Mouse (Mus musculus) kidney, adult 18-20 months (tissue): Measurements from ENCODE around the gene Cblb.
A peak's percentile ranks its signal among the peaks of the same experiment; 100 is the strongest.

Source experiments
- DNase-seq: peaks from one replicate; pipeline ENCODE4 v3.0.0; 2021

Cblb gene

GRCm38 (mm10) chr16:52040937-52041336, 9.9 kb downstream of the Cblb start:
- no peak for DNase-seq

DNA sequence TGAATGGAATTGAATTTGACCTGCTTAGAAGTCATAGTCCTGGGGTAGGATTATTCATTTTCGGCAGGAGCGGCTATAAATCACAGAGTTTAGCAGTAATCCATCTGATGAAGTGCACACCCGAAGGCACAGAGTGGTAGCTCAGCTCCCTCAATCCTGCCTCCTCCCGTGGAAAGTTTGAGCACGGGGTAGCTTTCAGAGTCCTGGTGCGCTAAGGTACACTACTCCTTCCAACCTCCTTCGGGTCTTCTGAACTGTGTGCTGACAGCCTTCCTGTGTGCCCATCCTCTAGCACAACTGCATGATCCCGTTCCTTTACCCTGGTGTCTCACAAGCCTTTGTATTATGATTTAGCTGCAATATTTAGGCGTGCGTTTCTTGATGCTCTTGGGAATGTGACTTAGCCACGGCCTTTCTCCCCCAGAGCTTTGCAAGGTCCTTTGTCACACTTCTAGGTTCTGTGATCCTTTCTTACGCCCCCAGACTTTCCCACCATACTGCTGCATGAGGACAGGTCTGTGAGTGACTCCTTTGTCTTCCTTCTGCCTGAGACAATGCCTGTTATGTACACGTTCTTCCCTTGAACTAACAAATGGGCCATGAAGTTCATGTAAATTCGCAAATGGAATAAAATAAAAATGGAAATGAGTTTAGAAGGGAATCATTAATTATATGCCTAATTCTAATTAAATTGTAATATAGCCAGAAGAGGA, 11.8 kb downstream of the Cblb start:
- DNase-seq = no peak

DNA sequence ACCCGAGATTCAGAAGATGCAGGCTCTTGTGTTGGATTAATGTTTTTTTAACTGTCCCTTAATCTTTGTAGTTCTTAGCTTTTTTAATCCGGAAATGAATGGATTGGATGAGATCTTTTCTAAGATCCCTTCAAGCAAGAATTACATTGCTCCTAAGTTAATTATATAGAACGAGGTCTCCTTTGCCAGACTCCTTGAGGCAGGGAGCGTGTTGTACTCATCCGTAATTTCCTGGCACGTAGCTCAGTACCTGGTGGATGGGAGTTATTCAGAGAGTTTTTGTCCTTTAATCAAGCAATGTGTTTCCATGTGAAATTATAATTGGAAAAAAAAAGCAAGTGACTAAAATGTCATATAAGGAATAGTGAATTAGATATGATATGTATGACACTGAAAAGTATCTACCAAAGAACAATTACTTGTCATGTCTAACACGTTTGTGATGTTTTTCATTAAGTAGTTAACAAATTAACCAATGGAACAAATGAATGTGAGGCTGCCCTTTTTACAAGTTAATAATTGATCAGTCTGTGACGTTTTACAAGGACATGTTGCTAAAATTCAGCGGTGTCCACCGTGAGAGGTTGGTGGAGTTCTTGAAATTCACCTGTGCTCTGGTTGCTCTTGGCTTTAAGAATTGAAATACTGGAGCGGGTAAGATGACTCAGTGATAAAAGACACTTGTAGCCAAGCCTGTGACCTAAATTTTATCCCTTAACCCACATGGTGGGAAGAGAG, 12.5 kb downstream of the Cblb start:
- peak; percentile 13 for DNase-seq

GRCm38 (mm10) chr16:52044518-52044917, 13.5 kb downstream of the Cblb start:
- DNase-seq = no peak

- DNase-seq = no peak
These were observed 14.0 kb downstream of the Cblb start for GRCm38 (mm10) chr16:52044985-52045384.

- no peak for DNase-seq
These were observed 15.4 kb downstream of the Cblb start for GRCm38 (mm10) chr16:52046464-52046863.

- DNase-seq = no peak
These were observed 20.1 kb downstream of the Cblb start for GRCm38 (mm10) chr16:52051106-52051505.

- no peak for DNase-seq
These were observed 21.7 kb downstream of the Cblb start for GRCm38 (mm10) chr16:52052734-52053133.

DNA sequence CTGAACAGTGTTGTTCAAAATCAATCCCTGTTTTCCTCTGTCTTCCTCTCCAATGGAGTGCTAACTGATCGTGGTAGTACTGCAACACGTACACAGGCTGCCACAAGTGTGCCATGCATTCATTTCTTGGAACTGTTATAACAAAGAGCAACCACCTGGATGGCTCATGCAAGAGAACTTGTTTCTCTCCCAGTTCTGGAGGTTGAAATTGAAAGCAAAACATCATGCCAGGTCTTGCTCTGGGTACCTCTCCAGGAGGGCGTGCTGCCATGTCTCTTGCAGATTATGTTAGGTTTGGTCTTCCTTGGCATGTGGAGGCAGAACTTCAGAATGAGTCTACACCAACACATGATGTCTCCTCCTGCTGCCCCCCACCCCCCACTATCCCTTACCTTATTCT, 24.2 kb downstream of the Cblb start:
- DNase-seq = no peak

DNA sequence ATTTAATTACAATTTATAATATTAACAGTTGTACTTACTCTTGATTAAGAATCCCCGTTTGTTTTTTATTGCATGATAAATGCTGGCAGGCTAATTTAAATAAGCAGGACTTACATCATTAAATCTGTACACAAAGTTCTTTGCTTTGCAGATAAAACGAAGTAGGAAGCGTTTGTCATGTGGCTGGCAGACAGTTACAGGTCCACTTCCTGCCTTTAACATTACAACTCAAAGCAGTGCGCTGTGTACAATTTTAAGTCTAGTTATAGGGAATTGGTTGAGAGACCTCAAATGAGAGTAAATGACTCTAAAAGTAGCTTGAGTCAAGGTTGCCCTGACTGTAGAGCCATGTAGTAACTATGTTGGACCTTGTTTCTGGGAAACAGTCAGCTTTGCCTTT, 25.1 kb downstream of the Cblb start:
- DNase-seq = no peak

- DNase-seq = no peak
These were observed 26.3 kb downstream of the Cblb start for GRCm38 (mm10) chr16:52057335-52057734.

DNA sequence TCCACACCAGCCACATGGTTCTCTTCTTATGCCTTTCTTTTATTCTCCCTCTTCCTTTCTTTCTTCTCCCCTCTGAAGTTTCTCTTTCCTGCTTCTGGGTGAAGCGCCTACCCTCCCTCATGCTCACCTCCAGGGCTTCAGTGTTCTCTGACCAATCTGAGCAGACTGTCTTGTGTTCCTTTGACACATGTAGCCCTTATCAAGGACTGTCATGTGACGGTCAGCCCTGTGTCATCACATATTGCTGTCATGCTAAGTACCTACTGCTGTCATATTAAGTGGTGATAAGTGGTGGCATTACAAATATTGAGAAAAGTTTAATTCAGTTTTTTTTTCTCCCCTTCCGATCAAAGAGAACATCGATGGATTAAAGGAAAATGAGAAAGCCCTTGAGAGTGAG, 28.5 kb downstream of the Cblb start:
- no peak for DNase-seq

GRCm38 (mm10) chr16:52060100-52060719, 29.2 kb downstream of the Cblb start:
- peak; percentile 21 for DNase-seq

GRCm38 (mm10) chr16:52061015-52061481, 30.0 kb downstream of the Cblb start:
- no peak for DNase-seq

DNA sequence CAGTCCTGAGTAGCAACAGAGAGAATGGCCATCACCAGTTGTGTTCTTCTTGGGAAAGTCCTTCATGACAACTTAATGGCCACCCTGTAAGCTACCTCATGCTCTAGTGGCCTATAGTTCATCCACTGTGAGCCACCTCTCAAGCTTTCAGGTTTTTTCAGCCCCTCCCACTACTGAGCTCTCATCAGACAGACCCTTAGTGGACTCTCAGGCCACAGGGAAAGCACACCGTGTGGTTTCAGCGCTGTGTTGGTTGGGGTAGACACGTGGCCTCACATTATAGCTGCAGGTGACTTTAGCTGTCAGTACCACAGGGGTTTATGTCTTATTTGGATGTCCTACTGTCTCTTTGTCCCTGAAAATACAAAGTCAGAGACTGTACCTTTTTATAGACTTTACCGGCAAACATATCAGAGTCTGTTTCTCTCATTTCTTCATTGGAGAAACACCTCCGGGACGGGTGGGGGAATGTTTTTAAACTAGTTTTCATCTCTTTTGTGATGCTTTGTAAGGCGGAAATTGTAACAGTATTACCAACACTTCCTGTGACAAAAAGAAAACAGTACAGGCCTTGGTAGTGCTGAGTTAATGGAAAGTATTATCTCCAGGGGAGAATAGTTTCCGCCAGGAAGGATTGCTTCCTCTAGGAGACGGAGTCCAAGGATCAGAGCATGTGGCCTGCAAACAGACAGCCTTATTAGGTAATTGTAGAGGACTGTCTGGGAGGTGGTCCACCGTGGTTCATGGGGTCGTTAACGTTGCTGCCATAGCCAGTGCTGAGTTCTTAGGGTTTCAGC, 33.5 kb downstream of the Cblb start:
- DNase-seq = no peak

DNA sequence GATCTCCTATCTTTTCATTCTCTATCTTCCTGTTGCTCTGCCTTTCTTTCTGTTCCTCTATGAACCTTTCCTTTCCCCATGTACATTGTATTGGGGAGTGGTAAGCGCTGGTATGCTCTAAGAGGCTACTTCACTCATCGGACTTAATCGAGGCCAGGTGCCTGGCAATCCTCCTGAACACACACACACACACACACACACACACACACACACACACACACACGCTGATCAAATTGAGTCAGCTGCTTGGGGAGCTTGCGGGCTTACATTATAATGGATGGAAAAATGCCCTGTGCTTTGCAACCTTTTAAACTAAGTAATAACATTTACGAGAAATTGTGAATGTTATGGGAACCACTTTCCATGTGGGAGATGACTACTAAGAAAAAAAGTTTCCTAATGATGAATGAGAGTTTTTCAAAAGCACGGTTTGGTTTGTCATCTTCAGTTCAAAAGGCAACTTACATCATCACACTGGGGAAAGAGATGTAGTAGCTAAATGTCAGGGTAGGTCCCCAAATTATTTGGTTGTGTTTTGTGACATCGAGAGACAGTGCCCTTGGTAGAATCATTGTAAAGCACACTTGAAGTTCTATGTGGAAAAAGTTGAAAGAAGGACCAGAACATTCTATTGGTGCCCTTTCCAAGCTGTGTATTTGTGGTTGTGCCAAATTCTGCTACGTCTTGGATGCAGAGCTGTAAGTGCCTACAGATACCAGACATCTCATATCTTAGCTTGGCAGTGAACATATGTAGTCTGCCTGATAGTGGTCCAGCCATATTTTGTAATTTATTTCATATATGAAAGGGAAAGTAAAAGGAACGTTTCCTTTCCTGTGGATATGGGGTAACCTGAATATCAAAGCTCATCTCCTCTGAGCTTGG, 36.8 kb downstream of the Cblb start:
- no peak for DNase-seq

GRCm38 (mm10) chr16:52068517-52068874, 37.5 kb downstream of the Cblb start:
- DNase-seq = no peak

- no peak for DNase-seq
These were observed 38.6 kb downstream of the Cblb start for GRCm38 (mm10) chr16:52069648-52070047.

- DNase-seq = no peak
These were observed 39.1 kb downstream of the Cblb start for GRCm38 (mm10) chr16:52070128-52070527.

- DNase-seq = no peak
These were observed 40.3 kb downstream of the Cblb start for GRCm38 (mm10) chr16:52071290-52071689.

DNA sequence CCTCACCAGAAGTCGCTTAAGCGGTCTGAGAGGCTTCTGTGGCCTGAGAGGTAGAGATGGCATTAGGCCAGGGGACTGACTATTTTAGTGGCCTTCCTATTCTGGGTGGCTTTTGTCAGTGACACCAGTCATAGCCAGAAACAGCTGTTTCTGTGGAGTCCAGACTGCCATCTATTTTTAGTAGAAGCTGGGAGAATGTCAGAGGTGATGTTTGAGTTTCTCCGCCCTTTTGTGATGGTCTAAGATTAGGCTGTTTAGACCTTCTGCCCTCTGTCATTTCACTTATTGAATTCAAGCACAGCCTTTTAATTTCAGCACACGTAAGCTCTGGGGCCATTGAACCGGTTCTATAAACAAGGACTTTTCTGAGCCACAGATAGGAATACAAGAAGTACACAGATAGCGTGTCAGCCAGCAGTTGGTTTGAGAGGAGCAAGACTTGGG, 40.8 kb downstream of the Cblb start:
- DNase-seq = no peak

DNA sequence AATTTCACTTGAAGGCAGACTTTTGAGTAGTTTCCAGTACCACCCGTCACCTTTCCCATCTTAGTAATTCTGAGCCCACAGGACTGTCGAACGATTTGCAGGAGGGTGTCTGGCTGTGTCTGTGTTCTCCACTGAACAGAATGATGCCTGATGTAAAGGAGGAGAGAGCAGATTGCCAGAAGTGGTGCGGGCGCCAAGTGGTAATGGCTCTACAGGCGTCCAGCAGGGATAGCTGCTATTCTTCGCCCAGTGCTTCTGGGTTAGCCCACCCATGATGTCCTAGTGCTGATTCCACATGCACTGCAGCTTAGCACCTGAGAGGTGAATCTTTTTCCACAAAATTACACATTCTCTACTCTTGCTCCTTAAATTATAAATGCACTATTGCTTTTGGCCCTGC, 45.6 kb downstream of the Cblb start:
- no peak for DNase-seq
